Mouse (Mus musculus) urinary bladder, postnatal 14 days (tissue): ENCODE results near the gene Six5.
"Not testable (repeated sequence)": the region's sequence is repeated elsewhere in the genome, so short reads cannot be mapped to it uniquely, and the experiment has no call there.

ENCODE experiments used
- DNase-seq: peaks from one replicate; pipeline ENCODE4 v3.0.0; 2021; ENCODE audit warnings: low spot score

The Six5 gene

DNA sequence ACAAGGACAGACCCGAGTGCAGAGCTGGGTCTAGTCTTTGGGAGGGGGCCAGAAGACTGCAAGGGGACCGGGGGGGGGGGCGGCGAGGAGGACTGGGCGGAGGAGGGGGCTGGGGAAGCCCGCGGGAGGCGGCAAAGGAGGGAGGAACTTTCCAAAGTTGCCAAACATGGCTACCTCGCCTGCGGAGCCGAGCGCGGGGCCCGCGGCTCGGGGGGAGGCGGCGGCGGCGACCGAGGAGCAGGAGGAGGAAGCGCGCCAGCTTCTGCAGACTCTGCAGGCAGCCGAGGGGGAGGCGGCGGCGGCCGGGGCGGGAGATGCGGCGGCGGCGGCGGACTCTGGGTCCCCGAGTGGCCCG, at the start of gene Six5:
Gene Six5 (plus strand): TSS at position 124 of the 355 bp plus-strand sequence.
- DNase-seq: peak; percentile 58

DNA sequence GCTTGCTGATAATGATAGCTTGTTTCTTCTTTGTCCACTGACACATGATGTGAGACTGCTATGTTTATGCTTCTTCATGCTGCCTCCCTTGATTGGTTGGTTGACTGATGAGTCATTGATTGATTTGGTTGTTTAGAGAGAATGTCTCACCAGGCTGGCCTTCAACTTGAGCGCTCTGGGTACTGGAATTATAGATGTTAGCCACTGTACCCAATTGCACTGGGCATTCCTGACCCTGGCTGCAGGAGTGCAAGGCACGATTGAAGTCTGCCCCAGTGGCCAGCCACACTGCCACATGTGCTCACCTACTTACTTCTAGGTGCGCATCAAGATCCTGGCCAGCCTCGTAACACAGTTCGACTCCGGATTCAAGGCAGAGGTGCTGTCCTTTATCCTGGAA, 49.8 kb upstream of the Six5 start:
- DNase-seq: no peak

DNA sequence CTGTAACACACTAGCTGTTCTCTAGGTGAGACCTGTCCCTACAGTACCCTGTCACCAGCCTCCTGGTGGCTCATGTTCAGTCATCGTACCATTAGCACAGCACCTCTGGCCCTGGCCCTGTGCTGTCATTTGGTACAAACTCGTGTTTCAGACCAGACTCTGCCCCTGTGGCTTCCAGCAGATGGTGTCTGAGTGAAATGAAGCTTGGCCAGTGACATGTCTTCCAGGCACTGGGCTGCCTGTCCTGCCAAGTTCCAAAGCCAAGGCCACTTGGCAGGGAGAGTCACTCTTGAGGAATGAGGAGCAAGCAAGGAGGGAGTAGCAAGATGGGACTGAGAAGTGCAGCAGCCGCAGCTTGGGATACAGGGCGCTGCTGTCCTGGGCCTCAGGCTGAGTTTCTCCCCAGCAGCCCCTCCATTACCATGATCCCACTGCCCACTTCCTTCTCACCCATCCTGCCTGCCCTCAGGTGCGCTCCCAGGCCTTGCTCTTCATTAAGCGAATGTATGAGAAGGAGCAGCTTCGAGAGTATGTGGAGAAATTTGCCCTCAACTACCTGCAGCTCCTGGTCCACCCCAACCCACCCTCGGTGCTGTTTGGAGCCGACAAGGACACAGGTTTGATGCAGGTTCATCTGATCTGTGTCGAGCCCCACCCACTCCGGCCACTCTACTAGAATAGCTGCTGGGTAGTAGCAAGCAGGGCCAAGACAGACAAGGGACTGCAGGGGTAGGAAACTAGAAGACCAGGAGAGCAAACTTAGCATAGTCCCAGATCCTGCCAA, 47.9 kb upstream of the Six5 start:
- DNase-seq: no peak

DNA sequence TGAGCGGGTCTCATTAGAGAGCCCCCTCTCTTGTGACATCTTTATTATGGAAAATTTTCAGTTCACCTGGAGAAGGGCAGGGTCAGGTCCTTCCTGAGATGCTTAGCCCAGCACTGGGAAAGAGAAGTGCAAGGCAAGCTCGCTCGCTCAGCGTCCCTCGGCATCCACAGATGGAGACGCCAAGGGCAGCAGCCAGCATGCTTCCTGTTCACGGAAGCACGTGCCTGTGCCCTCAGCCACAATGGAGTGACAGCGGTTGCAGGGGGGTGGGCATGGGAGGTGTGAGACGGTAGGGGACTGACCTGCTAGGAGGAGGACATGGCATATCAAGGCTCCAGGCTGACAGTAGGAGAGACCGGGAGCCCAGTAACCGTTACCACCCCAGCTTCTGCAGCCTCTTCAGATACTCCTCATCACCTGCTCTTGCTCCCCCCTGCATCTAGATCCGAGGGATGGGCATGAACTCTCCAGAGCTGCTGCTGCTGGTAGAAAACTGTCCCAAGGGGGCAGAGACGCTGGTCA, 46.3 kb upstream of the Six5 start:
- DNase-seq: no peak

DNA sequence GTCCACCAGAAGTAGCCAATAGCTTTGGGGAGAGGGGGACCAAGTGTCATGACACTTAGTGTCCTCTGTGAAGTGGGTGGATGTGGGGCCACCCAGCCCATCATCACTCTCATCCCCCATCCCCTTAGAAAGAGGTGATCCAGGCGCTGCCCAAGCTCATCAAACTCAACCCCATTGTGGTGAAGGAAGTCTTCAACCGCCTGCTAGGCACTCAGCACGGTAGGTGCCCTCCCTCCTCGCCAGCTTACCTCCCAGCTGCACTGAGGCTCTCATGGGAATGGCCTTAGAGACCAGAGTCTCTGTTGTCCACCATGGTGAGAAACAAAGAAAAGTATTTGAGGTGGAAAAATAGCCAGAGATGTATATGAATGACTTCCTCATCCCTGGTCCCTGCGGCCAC, 45.1 kb upstream of the Six5 start:
- no peak for DNase-seq

DNA sequence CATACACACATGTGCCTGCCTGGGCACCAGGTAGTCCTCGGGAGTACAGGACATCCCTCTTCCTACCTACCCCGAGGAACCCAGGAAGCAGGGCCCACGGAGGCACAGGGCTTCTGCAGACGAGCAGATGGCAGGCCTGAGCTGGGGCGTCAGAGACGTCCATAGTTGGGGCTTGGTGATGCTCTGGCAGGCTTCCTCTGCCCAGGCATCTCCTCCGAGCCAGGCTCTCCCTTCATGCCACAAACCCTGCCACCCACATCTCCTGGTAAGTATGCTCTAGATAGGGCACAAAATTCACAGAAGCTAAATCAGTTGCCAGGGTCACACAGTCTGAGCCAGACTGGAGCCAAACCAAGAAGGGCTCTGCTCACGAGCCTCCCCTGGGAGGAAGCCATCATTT, 44.2 kb upstream of the Six5 start:
- DNase-seq: no peak

DNA sequence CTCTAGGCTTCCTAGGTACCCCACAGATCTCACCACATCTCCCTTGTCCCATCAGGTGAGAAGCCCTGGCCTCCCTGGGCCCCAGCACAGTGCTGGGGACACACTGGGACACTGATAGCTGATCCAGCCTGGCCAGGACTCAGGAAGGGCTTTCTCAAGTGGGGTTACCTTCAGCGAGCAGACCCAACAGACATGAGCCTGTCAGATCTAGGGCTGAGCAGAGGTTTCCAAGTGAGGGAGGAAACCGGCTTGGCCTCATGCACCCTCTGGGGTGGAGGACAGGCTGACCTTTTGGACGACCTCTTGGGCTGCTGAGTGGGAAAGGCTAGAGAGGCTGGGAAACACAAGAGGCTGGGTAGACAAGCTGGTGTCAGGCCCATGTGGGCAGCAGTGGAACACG, 43.2 kb upstream of the Six5 start:
- DNase-seq: no peak

DNA sequence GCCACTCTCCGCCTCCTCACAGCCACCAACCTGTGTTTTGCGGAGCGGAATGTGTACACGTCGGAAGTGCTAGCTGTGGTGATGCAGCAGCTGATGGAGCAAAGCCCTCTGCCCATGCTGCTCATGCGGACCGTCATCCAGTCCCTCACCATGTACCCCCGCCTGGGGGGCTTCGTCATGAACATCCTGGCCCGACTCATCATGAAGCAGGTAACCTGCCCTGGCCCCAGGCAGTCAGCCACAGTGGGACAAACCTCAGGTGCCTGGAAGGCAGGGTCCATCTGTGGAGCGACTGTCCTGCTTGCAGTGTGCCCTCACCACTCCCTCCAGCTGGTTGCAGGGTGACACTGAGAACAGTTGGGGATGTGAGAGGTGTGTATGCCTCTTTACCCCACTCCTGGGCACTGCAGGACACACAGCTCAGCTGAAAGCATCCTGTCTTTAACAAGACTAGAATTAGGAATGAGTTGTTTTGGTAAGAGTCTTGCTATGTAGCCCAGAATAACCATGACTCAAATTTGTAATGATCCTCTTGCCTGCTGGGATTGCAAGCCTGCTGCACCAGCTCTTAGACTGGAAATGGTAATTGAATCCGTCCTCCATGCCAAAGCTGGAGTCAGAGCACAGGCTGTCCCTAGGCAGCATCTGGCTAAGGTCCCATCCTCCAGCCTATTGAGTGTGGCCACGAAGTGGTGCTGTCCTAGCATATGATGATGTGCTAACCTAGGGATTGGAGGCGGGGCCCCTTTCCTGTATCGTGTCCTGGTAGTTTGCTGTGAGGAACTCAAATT, 41.9 kb upstream of the Six5 start:
- no peak for DNase-seq

DNA sequence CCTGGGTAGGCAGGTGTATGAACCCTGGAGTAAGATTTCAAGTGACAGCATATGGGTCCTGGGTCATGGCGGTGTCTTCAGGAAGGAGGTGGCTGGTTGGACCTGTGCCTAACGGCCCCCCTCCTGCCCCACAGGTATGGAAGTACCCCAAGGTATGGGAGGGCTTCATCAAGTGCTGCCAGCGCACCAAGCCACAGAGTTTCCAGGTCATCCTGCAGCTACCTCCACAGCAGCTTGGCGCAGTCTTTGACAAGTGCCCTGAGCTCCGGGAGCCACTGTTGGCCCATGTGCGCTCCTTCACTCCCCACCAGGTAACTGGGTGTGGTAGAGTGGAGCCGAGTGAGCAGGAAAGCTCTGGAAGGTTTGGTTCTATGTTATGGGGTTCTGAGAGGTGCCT, 41.3 kb upstream of the Six5 start:
- DNase-seq: no peak

DNA sequence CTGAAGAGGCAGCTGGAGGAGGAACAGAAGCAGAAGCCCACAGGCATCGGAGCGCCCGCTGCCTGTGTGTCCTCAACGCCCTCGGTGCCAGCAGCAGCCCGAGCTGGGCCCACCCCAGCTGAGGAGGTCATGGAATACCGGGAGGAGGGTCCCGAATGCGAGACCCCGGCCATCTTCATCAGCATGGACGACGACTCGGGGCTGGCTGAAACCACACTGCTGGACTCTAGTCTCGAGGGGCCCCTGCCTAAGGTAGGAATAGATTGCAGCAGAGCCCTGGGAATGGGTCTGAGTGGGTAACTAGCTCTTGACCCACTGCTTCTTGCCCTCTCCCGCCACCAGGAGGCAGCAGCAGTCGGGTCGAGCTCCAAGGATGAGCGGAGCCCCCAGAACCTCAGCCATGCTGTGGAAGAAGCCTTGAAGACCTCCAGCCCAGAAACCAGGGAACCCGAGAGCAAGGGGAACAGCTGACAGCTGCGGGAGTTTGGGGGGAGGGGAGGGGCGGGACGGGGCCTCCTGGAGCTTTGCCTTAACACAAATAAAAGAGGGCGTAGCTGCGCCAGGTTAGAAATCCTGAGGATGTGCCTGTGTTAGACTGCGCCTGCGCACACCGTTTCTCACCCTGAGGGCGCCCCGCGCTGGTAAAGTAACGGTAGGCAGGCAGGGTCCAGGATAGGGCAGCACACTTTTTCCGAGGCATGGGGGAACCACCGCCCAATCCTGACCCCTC, 40.2 kb upstream of the Six5 start, which contains the start of gene Rsph6a:
Gene Rsph6a (plus strand): TSS at position 644 of the 730 bp plus-strand sequence.
- DNase-seq: peak; percentile 26

DNA sequence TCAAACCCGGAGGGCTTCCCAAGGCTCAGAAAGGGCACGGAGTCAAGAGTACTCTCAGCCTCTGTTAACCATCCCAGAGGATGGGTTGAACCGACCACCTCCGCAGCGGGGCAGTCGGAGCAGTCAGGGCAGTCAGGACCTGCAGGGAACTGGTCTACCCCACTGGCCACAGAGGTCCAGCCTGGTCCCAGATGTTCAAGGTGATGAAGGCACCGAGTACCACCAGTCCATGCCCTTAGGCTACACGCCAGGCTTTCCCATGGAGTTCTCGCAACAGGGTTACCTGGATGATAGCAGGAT, 39.7 kb upstream of the Six5 start:
- no peak for DNase-seq

DNA sequence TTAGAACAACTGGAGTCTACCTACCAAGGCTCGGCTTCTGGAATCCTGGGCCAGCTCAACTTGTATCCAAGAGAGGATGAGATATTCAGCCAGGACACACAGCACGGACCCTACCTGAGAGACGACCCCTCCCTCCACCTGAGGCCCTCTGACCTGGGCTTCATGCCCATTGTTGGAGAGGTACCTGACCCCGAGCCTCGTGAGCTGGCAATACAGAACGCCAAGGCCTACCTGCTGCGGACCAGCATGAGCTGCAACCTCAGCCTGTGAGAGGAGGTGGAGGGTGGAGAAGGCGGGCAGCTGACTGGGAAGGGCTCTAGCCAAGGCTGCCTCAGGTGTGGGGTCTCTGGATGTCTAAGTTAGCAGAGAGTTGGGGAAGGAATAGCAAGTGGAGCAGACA, 39.3 kb upstream of the Six5 start:
- DNase-seq: no peak

DNA sequence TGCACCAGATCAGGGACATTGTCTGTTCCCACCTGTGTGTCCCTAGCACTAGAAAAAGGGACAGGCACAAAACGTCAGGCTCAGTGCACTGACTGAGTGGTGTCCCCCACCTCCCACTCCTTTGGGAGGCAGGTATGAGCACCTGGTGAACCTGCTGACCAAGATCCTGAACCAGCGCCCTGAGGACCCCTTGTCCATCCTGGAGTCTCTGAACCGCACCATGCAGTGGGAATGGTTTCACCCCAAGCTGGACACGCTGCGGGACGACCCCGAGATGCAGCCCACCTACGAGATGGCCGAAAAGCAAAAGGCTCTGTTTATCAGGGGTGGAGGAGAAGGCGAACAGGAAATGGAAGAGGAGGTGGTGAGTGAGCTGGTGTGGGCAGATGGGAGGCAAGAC, 37.0 kb upstream of the Six5 start:
- no peak for DNase-seq

DNA sequence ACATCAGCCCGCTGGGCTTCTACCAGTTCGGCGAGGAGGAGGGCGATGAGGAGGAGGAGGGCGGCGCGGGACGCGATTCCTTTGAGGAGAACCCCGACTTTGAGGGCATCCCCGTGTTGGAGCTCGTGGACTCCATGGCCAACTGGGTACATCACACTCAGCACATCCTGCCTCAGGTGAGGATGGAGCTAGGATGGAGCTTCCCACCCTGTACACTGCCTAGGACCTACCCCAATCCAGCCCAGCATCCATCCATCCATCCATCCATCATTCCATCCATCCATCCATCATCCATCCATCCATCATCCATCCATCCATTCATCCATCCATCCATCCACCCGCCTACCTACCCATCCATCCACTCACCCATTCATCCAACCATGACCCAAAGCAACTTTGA, 28.5 kb upstream of the Six5 start:
- no peak for DNase-seq

DNA sequence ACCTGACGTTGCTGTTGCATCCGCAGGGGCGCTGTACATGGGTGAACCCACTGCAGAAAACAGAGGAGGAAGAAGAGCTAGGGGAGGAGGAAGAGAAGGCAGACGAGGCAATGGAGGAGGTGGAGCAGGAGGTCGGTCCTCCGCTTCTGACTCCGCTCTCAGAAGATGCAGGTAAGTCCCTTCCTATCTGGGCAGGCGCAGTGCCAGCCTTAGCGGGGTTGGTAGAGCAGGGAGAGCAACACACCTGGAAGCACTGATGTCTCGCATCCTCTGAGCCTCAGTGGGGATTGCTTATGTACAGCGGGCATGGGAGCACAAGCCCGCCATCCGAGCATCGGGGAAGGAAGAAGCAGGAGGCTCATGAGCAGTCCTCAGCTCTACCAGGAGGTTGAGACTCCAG, 27.3 kb upstream of the Six5 start:
- no peak for DNase-seq

DNA sequence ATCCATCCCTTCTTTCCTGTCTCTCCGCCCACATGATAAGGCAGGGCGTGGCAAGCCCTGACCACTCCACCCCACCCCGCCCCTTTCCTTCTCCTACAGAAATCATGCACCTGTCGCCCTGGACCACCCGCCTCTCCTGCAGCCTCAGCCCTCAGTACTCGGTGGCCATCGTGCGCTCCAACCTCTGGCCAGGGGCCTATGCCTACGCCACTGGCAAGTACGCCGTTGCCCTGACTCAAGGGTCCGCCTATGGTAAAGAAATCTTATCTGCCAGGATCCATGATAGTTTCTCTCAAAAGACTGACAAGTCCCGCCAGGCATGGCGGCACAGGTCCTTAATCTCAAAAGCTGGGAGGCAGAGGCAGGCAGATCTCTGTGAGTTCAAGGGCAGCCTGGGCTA, 26.5 kb upstream of the Six5 start:
- DNase-seq: no peak

DNA sequence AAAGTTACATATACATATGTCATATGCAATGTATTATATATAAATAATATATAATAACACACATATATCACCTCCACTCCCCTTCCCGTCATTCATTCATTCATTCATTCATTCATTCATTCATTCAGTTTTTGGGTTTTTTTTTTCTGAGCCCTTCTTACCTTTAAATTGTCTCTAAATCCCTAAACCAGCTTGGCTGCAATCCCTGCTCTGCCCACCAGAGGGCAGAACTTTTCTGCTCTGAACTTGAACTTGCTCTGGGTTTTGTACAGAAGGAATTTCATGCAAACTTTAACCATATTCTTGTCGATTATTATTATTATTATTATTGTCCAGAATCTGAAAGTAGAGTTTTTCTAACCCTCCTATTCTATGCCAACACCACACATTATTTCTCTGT, 25.7 kb upstream of the Six5 start:
- DNase-seq: peak; percentile 69

DNA sequence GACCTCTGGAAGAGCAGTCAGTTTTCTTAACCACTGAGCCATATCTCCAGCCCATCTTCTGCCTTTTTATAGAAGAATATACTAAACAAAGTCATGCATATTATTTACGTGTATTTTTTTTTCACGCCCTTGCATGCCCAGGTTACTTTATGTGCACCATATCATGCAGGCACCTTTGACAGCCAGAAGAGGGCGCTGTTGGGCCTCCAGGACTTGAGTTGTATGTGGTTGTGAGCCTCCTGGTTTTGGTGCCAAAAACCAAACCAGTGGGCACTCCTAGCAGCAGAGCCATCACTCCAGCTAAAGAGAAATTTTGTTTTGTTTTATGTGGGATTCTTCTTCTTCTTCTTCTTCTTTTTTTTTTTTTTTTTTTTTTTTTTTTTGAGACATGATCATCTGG, 24.9 kb upstream of the Six5 start:
- DNase-seq: no peak

DNA sequence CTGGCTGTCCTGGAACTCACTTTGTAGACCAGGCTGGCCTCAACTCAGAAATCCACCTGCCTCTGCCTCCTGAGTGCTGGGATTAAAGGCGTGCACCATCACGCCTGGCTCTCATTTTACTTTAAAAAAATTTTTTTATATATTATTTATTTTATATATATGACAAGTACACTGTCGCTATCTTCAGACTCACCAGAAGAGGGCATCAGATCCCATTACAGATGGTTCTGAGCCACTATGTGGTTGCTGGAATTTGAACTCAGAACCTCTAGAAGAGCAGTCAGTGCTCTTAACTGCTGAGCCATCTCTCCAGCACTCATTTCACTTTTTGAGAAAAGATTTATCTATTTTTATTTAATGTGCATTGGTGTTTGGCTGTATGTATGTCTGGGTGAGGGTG, 23.4 kb upstream of the Six5 start:
- DNase-seq: not testable (repeated sequence)

DNA sequence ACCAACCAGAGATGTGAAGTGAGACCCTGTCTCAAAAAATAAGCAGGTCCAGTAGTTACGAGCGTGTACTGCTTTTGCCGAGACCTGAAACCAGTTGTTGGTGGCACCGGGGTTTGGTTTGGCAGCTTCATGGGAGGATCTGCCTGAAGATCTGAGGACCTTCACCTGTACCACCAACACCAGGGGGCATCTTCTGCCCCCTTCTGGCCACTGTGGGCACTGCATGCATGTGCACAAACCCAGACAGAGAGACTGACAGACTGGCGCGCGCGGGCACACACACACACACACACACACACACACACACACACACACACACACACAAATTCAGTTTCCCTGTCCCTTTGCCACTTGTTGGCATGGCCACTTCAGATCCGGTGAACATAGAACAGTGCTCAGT, 20.9 kb upstream of the Six5 start:
- no peak for DNase-seq

DNA sequence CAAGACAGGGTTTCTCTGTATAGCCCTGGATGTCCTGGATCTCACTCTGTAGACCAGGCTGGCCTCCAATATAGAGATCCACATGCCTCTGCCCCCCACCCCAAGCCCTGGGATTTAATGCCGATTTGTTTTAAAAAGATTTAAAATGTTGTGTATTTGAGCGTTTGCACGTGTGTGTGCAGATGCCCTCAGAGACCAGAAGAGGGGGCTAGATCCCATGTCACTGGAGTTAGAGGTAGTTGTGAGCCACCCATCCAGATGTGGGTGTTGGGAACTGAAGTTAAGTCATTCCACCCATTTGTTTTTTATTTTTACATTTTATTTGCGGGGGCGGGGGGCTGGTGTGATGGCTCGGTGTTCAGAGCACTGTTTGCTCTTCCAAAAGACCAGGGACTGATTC, 19.9 kb upstream of the Six5 start:
- no peak for DNase-seq

DNA sequence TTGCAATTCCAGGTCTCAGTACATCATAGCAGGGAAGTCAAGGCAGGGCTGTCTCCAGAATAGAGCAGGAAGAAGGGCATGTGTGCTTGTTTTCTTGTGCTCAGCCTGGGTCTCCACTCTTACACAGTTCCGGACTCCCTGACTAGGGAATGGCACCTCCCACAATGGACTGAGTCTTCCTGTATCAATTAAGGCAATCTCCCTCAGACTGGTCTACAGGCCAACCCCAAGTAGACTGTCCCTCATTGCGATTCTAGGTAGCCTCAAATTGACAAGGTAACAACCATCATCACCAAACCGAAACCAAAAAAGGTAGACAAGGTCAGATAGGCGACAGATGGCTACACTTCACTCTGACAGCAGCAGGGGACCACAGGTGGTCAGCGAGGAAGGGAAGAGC, 19.2 kb upstream of the Six5 start:
- DNase-seq: no peak
